Mouse (Mus musculus): ENCODE data around the gene Incenp.

DNA sequence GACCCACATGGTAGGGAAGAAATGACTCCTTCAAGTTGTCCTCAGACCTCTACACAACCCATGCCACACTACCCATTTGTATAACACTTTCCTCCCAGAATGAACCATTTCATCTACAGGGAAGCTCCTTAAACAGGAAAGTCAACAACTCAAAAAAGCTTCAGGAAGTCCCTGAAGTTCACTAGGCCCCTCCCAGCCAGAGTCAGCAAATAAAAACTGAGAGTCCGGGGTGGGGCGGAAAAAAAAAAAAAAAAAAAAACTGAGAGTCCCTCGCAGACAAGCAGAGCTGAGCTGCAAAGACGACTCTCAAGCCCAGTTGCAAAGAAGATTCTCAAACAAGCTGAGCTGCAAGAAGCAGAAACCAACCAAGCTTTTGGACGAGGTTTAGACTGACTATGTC, 3.3 kb downstream of the Incenp start:
- TF ChIP-seq MAX (IDR thresholded peaks at IDR 0.05; ENCODE audit: low read length) (no peak), GATA1 (IDR thresholded peaks at IDR 0.05; ENCODE audit: low read depth, low read length) (no peak), ETS1 (IDR thresholded peaks at IDR 0.05; ENCODE audit: low read depth, low read length) (no peak), MEF2A (IDR thresholded peaks at IDR 0.05; ENCODE audit: extremely low read depth, insufficient replicate concordance, low read depth, low read length, poor library complexity, severe bottlenecking) (no peak), POLR2A (IDR thresholded peaks at IDR 0.05; ENCODE audit: control insufficient read depth in 1 of 2, insufficient read depth in 1 of 2, low read depth in 1 of 2, low read length in 2 of 2, poor library complexity in 1 of 2) (no peak), ELF1 (IDR thresholded peaks at IDR 0.05; ENCODE audit: low read depth, low read length) (no peak)
